Comparison of ENCODE assay signal across 22 mouse cellular contexts in genomic region chr6:6542133-6542532, GRCm38 (mm10). TPM values are rescaled to one million over a fixed set of nuclear protein-coding genes. Genes with fewer than 3 reads are reported as not detected.
DNase-seq lines count a peak whose midpoint lies in the region; ATAC-seq and TF ChIP-seq lines count a peak whose summit lies in the region.
"Had no signal": no experiment of that assay in that cellular context is flagged by ENCODE, and none has a peak within 500 bp of the region (broad histone marks: within the 10 kb centered on the region; RNA-seq: fewer than 3 reads in every experiment).

No protein-coding gene starts in this region.

- TF ChIP-seq CTCF in liver, embryonic 14.5 days (IDR thresholded peaks at IDR 0.05; ENCODE audit: low read depth) = no peak
- TF ChIP-seq CTCF in CH12.LX (conservative IDR thresholded peaks at IDR 0.05 in 1 of 2, IDR thresholded peaks at IDR 0.05 in 1 of 2; ENCODE audit: low read depth in 2 of 2, low read length in 2 of 2) = no peak
- TF ChIP-seq CTCF in forebrain, postnatal 0 days (IDR thresholded peaks at IDR 0.05; ENCODE audit: low read depth) = no peak

- H3K4me3 ChIP-seq in liver, embryonic 14.5 days (ENCODE audit: insufficient read depth in 1 of 2, low read depth in 2 of 2, low read length in 2 of 2) = no peak overlapping the region
- no peak overlapping the region for H3K4me3 ChIP-seq in CH12.LX (replicated peaks in 1 of 3; ENCODE audit: low read depth in 2 of 3, low read length in 2 of 3, poor library complexity in 1 of 3)
- no peak overlapping the region for H3K4me3 ChIP-seq in forebrain, postnatal 0 days (ENCODE audit: low read depth, low read length)
- H3K4me3 ChIP-seq: forebrain, embryonic 12.5 days; hindbrain, embryonic 13.5 days; liver, embryonic 13.5 days had no signal

- dilution Hi-C loops in CH12.LX (cut with MboI; ENCODE audit: extremely low pct_ligation_motif_present, extremely low pct_unique_long_range_greater_than_20kb, low sequenced_read_pairs) = no loop called here

- H3K27me3 ChIP-seq in liver, embryonic 14.5 days (ENCODE audit: control insufficient read depth, insufficient read depth, low read length) = no peaks in the 10 kb centered on the region
- no peaks in the 10 kb centered on the region for H3K27me3 ChIP-seq in CH12.LX (replicated peaks)
- H3K27me3 ChIP-seq in forebrain, postnatal 0 days (ENCODE audit: insufficient read depth, low read length) = no peaks in the 10 kb centered on the region
- H3K27me3 ChIP-seq: forebrain, embryonic 12.5 days; liver, embryonic 13.5 days; Patski had no signal

- no peak for ATAC-seq in liver, embryonic 14.5 days (ENCODE audit: insufficient read depth)
- peak; percentile 100 for ATAC-seq in common myeloid progenitor, adult 5-6 weeks (replicated peaks; ENCODE audit: low read depth, poor library complexity, severe bottlenecking)
- peak; percentile 100 for ATAC-seq in neutrophil, adult 5-6 weeks (ENCODE audit: extremely low read depth, insufficient number of reproducible peaks, low FRiP score, poor library complexity, severe bottlenecking)
- no peak for ATAC-seq in forebrain, postnatal 0 days
- ATAC-seq: activated CD4-positive, CD25-positive, alpha-beta regulatory T cell, adult 4 months; Patski had no signal

- in situ Hi-C loops in CH12.LX (cut with MboI; ENCODE audit: low pct_ligation_motif_present, low pct_unique_long_range_greater_than_20kb, low sequenced_read_pairs) = no loop called here

- TF ChIP-seq POLR2A in CH12.LX (IDR thresholded peaks at IDR 0.05; ENCODE audit: low read depth, low read length) = no peak

- TF ChIP-seq RAD21 in CH12.LX (IDR thresholded peaks at IDR 0.05; ENCODE audit: low read depth, low read length) = no peak

- H3K9ac ChIP-seq in liver, embryonic 14.5 days (replicated peaks) = no peak overlapping the region
- H3K9ac ChIP-seq in CH12.LX (ENCODE audit: insufficient read depth, low read depth) = no peak overlapping the region
- H3K9ac ChIP-seq in forebrain, postnatal 0 days = no peak overlapping the region
- H3K9ac ChIP-seq: forebrain, embryonic 12.5 days; hindbrain, embryonic 13.5 days; liver, embryonic 13.5 days had no signal

- no peak overlapping the region for H3K4me2 ChIP-seq in liver, embryonic 14.5 days (ENCODE audit: low read depth)
- no peak overlapping the region for H3K4me2 ChIP-seq in CH12.LX (ENCODE audit: insufficient read depth, low read depth, poor library complexity, severe bottlenecking)
- no peak overlapping the region for H3K4me2 ChIP-seq in forebrain, postnatal 0 days (ENCODE audit: low read depth)
- H3K4me2 ChIP-seq: forebrain, embryonic 12.5 days; heart, embryonic 11.5 days; hindbrain, embryonic 13.5 days; liver, embryonic 13.5 days had no signal

- peak; percentile 1 to 14 (median 9) for DNase-seq in liver, embryonic 14.5 days (ENCODE audit: low read depth in 3 of 3, low spot score in 3 of 3)
- no peak for DNase-seq in liver
- DNase-seq in CH12.LX (ENCODE audit: extremely low read depth) = peak; percentile 74
- DNase-seq in forebrain, postnatal 0 days = no peak
- DNase-seq in layer of hippocampus, adult 11-12 months (ENCODE audit: low spot score) = no peak
- DNase-seq: adrenal gland, postnatal 10 days; cerebellum, adult 11-12 months; cerebellum, postnatal 36 days; gastrocnemius, postnatal 36 days; heart, postnatal 10 days; kidney, postnatal 36 days; layer of hippocampus, adult 9-11 months; liver, embryonic 13.5 days; right cerebral cortex, postnatal 4 days; thymus, postnatal 14 days had no signal

- H3K27ac ChIP-seq in liver, embryonic 14.5 days = no peak overlapping the region
- H3K27ac ChIP-seq in CH12.LX (ENCODE audit: insufficient read depth, low read depth) = no peak overlapping the region
- no peak overlapping the region for H3K27ac ChIP-seq in forebrain, postnatal 0 days (ENCODE audit: low read depth, low read length)
- H3K27ac ChIP-seq: forebrain, embryonic 12.5 days; hindbrain, embryonic 13.5 days; liver, embryonic 13.5 days had no signal

- H3K9me3 ChIP-seq in liver, embryonic 14.5 days (ENCODE audit: control insufficient read depth, low read length) = no peaks in the 10 kb centered on the region
- no peaks in the 10 kb centered on the region for H3K9me3 ChIP-seq in CH12.LX (replicated peaks; ENCODE audit: low read length)
- no peaks in the 10 kb centered on the region for H3K9me3 ChIP-seq in forebrain, postnatal 0 days (ENCODE audit: low read length)
- H3K9me3 ChIP-seq: forebrain, embryonic 12.5 days; hindbrain, embryonic 13.5 days; liver, embryonic 13.5 days had no signal

- H3K79me2 ChIP-seq in CH12.LX (replicated peaks; ENCODE audit: control insufficient read depth, extremely low read depth, insufficient read depth, poor library complexity, severe bottlenecking) = no peaks in the 10 kb centered on the region

- TF ChIP-seq EP300 in liver, embryonic 14.5 days (IDR thresholded peaks at IDR 0.05; ENCODE audit: low read depth) = no peak
- TF ChIP-seq EP300 in CH12.LX (IDR thresholded peaks at IDR 0.05; ENCODE audit: low read length) = no peak

- H3K4me1 ChIP-seq in liver, embryonic 14.5 days (replicated peaks; ENCODE audit: control insufficient read depth in 2 of 2, insufficient read depth in 2 of 2, low read length in 1 of 2) = no peaks in the 10 kb centered on the region
- H3K4me1 ChIP-seq in CH12.LX (ENCODE audit: control insufficient read depth in 1 of 2, insufficient read depth in 2 of 2) = peaks cover 2 to 6% of the 10 kb centered on the region in 2 experiments; a peak in 1 of 4 replicates
- no peaks in the 10 kb centered on the region for H3K4me1 ChIP-seq in forebrain, postnatal 0 days (ENCODE audit: insufficient read depth)
- H3K4me1 ChIP-seq: forebrain, embryonic 12.5 days; hindbrain, embryonic 13.5 days; liver, embryonic 13.5 days had no signal

- no peaks in the 10 kb centered on the region for H3K36me3 ChIP-seq in liver, embryonic 14.5 days (replicated peaks; ENCODE audit: control insufficient read depth, insufficient read depth, low read depth)
- H3K36me3 ChIP-seq in CH12.LX (replicated peaks in 1 of 2; ENCODE audit: control insufficient read depth in 1 of 2, insufficient read depth in 1 of 2, low read length in 1 of 2) = no peaks in the 10 kb centered on the region
- no peaks in the 10 kb centered on the region for H3K36me3 ChIP-seq in forebrain, postnatal 0 days (ENCODE audit: insufficient read depth)
- H3K36me3 ChIP-seq: forebrain, embryonic 12.5 days; hindbrain, embryonic 13.5 days; liver, embryonic 13.5 days had no signal

TF ChIP-seq in CH12.LX, 34 proteins besides CTCF, POLR2A, EP300 and RAD21:
- TF ChIP-seq PAX5 (IDR thresholded peaks at IDR 0.05; ENCODE audit: low read length) = no peak
TF ChIP-seq in CH12.LX: peak in this region for 0.

RNA-seq across cellular contexts. Expression of gene Sem1, which starts 36.3 kb away (rescaled TPM):
- polyA plus RNA-seq in liver, embryonic 14.5 days (2012; rRNA removed) = 34.1 and 53.7 TPM in 2 replicates
- polyA plus RNA-seq in liver, embryonic 14.5 days (2014; fragmentation: Nextera tagmentation; extraction: Ambion mirVana) = 136 and 141 TPM in 2 replicates
- total RNA-seq in CH12.LX (2012; rRNA removed) = 194 and 195 TPM in 2 replicates
- 149 and 188 TPM in 2 replicates for total RNA-seq in CH12.LX (2014; rRNA removed)
- polyA plus RNA-seq in CH12.LX (2012; ENCODE audit: insufficient read length, low read depth) = 163 and 180 TPM in 2 replicates
- total RNA-seq in common myeloid progenitor, adult 5-6 weeks (2017) = 126 and 156 TPM in 2 replicates
- 98.7 and 111 TPM in 2 replicates for total RNA-seq in neutrophil, adult 5-6 weeks (2017)
- 67.8 and 86.6 TPM in 2 replicates for total RNA-seq in forebrain, postnatal 0 days (2014; rRNA removed)
- polyA plus RNA-seq in forebrain, postnatal 0 days (2015; fragmentation: Nextera tagmentation; extraction: Ambion mirVana) = 138 and 170 TPM in 2 replicates

Comparison
In these comparisons a context has a peak if more than half of its experiments do, and no peak if none do; other contexts are left out.
1. DNase-seq: peak in liver, embryonic 14.5 days (3 of 3) and CH12.LX (single experiment); none in liver (single experiment), forebrain, postnatal 0 days (single experiment) and layer of hippocampus, adult 11-12 months (single experiment).
2. ATAC-seq: peak in common myeloid progenitor, adult 5-6 weeks (single experiment) and neutrophil, adult 5-6 weeks (single experiment); none in liver, embryonic 14.5 days (single experiment) and forebrain, postnatal 0 days (single experiment).